Mouse (Mus musculus) ES-E14 (cell line): ENCODE results near the gene Epb41l2.

ENCODE experiments used
- HCFC1 ChIP-seq: IDR thresholded peaks from 2 replicates; pipeline ENCODE4 v1.6.1; 2012; ENCODE audit warnings: low read length, inconsistent platforms, borderline replicate concordance; ENCODE audit not compliant: insufficient read depth
- MAFK ChIP-seq: IDR thresholded peaks from 2 replicates; pipeline ENCODE4 v1.6.1; 2014; ENCODE audit warnings: mild to moderate bottlenecking, low read depth, low read length, inconsistent platforms; ENCODE audit not compliant: insufficient read depth
- ZC3H11A ChIP-seq: IDR thresholded peaks from 2 replicates; pipeline ENCODE4 v1.6.1; 2012; ENCODE audit warnings: low read depth, mild to moderate bottlenecking, inconsistent platforms, low read length, borderline replicate concordance

- TF ChIP-seq MAFK: no peak
- no peak for TF ChIP-seq ZC3H11A
- no peak for TF ChIP-seq HCFC1
These were observed 154.2 kb downstream of the Epb41l2 start for GRCm38 (mm10) chr10:25513821-25514220.
